Mouse (Mus musculus): ENCODE results near the gene Ddx5.
"Not testable (repeated sequence)": the region's sequence is repeated elsewhere in the genome, so short reads cannot be mapped to it uniquely, and the experiment has no call there.

The Ddx5 gene

DNA sequence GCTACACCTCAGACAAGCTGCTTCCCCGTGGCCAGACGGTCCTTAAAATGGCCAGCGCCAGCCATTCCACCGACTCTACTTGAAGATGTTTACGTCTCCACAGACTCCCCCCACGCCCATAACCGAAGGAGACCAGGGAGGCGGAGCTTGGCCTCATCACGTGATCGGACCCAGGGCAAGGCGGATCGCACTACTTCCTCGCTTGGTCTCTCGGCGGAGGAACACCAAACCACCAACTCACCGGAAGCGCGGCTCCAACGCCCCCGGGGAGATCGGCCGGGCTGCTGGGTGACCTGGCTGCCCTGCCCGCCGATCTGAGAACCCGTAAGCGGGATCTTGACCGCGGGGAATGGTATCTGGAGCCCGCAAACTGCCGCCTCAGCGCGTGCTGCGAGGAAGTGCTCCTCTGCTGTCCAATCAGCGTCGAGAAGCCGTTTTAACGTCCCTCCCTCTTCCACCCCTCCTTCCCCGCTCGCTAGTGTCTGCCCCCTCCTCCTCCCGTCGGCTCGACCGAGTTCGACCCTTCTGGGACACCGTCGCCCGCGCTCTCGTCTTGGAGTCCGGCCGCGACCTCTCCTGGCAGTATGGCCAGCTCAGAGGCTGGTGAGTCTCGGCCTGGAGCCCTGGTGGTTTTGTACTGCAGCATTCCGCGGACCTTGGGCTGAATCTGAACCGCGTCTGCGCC, at the start of gene Ddx5, which contains the start of gene Cep95:
Gene Ddx5, minus strand, starts transcription at position 411 of the 685 bp plus-strand sequence.
Gene Cep95, plus strand, starts transcription at position 478 of the 685 bp plus-strand sequence.
- DNase-seq (ENCODE audit: low read depth): peak; percentile 98

- DNase-seq (ENCODE audit: low read depth): no peak
Observed at GRCm38 (mm10) chr11:106828079-106828478, 39.1 kb upstream of the Ddx5 start.

GRCm38 (mm10) chr11:106824403-106824802, 35.4 kb upstream of the Ddx5 start:
- DNase-seq (ENCODE audit: low read depth): no peak

DNA sequence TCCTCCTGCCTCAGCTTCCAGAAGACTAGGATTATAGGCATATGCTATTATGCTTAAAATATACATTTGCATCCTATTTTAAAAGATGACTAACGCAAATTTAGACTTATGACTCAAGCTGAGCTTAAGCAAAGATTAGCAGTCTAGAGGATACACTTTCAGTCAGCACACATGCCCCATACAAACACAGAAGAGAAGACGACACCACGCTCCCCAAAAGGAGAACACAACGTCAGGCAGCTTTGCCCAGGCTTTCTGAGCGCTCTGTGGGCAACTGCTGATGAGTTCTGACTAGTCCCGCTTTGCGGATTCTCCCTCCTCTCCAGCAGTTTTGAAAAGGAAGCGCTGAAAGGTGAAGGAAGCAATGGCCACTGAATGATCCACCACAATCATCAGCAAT, 34.8 kb upstream of the Ddx5 start:
- no peak for DNase-seq (ENCODE audit: low read depth)

DNA sequence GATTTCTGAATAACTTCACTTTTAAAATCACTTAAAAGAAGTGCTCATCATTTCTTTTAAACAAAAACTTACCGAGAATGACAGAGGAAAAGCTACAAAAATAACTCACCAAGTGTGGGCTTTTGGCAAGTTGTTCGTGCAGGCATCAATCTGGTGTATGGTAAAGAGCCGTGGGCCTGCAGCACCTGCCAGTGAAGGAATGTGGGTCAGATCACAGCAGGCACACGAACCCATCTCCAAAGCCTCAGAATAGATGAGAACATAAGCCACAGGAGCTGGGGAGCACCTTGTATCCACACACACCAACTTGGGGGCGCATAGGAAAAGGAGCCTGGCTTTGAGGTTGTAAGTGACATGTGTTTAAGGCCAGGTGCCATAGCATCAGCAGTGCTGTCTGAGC, 33.9 kb upstream of the Ddx5 start:
- no peak for DNase-seq (ENCODE audit: low read depth)

- no peak for DNase-seq (ENCODE audit: low read depth)
Observed at GRCm38 (mm10) chr11:106822491-106822890, 33.5 kb upstream of the Ddx5 start.

DNA sequence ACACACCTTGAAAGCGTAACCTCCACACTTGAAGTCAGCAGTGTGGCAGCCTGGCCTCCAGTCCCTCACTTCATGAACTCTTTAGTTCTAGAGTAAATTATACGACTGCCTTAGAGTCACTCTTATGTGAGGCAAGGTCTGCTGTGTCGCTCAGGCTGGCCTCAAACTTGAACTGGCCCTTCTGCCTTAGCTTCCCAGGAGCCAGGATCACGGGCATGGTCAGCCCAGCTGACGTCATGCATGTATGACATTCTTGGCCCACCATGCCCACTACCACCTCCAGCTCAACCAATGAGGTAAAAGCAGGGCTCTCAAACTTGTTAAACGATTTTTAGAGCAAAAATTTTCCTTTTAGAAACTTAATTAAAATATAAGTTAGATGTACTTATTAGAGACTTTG, 32.4 kb upstream of the Ddx5 start:
- DNase-seq (ENCODE audit: low read depth): no peak

DNA sequence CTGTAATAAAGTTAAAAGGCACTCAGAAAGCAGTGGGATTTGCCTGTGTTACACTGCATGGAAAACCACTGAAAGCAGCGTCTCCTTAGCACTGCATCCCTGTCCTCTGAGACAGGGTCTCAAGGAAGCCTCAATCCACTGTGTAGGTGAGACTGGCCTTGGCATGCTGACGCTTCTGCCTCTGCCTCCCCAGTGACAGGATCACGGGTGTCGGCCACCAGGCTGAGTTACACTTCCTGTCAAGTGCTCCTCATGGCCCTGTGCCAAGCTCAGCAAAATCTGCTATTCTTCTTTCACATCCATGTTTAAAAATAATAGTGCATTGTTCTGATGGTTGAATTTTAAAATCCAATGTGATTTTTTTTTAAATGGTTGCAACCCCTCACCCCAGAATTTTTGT, 32.0 kb upstream of the Ddx5 start:
- DNase-seq (ENCODE audit: low read depth): peak; percentile 14

- DNase-seq (ENCODE audit: low read depth): no peak
Observed at GRCm38 (mm10) chr11:106820252-106820651, 31.3 kb upstream of the Ddx5 start.

- DNase-seq (ENCODE audit: low read depth): no peak
Observed at GRCm38 (mm10) chr11:106819595-106819994, 30.6 kb upstream of the Ddx5 start.

DNA sequence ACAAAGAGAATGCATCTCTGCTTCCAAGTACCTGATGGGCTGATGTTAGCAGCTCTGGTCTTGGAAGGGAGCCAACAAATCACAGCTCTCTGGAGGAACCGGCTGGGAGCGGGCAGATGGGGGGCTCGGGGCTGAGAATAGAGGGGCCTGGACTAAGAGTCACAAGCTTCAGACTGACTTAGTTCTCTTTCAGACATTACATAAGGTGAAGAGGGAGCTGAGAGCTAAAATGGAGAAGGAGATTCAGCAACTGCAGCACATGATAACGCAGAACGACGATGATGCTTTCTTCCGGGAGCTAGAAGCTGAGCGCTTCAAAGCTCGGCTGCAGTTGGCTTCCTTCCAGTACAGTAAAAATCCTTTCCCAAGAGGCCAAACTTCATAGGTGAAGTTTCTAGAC, 29.4 kb upstream of the Ddx5 start:
- no peak for DNase-seq (ENCODE audit: low read depth)

- DNase-seq (ENCODE audit: low read depth): peak; percentile 13
Observed at GRCm38 (mm10) chr11:106817808-106818207, 28.8 kb upstream of the Ddx5 start.

DNA sequence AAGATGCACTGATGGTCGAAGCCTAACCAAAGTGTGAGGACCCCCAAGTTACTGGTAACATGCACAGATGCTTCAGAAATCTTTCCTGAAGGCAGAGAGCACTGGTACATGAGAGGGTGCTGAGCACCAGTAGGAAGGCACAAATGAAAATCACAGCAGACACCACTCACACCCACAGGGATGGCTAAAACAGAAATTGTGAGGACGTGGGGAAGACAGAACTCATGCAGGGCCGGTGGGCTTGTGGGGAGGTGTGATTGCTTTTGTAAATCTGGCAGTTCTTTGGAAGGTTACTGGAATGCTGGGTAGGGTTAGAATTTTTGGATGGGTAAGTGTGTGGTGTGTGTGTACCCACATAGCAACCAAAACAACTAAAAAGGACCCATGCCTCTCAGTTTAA, 28.2 kb upstream of the Ddx5 start:
- no peak for DNase-seq (ENCODE audit: low read depth)

DNA sequence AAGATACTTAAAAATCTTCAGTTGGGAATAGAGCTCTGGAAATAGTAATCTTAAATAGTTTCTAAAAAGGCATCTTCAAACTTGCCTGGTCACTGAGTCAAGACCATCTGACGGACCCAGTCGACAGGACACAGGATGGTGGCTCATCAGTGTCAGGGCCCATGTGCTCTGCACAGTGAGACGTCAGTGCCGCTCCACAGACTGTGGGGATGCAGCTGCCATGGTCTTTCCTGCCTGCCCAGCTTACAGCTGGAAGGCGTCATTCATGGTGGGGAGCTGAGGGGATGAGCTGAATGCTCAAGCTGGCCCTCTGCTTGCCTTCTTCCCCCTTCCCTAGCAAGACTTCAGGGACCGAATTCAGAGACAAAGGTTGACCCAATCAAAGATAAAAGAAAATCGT, 27.3 kb upstream of the Ddx5 start:
- DNase-seq (ENCODE audit: low read depth): no peak

DNA sequence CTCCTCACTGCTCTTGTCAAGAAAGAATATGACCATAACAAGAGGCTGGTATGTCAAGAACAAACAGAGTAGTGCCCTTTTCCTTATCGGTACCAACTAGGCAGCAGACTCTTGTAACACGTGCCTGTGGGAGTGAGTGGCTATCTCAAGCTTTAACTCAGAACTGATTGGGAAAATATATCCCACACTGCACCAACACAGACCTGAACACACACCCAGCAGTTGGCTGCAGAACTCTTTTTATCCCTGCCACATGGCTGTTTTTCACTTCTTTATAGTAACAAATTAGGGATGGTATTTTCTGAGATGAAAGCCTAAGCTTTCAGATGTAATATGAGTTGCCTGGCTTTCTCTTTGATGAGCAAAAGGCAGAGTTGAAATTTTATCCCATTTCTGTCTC, 26.8 kb upstream of the Ddx5 start:
- no peak for DNase-seq (ENCODE audit: low read depth)

DNA sequence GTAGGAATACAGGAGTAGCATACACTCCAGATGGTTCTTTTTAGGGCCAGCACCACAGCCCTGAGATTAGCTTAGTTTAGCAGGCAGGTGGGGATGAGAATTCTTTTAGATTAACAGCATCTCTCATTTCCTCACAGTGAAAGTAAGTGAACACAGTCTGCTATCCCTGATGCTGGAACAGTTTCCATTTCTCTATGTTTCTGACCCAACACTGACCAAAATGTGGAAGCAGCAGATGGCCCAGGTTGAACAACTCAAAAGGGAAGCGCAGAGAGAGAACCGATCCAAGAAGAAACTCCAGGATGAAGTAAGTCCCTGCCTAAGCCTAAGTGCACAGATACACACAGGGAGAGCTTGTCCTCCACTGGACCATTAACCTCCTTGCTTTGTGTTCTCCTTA, 26.3 kb upstream of the Ddx5 start:
- DNase-seq (ENCODE audit: low read depth): no peak

- DNase-seq (ENCODE audit: low read depth): no peak
Observed at GRCm38 (mm10) chr11:106814601-106815320, 25.8 kb upstream of the Ddx5 start.

- no peak for DNase-seq (ENCODE audit: low read depth)
Observed at GRCm38 (mm10) chr11:106812410-106813136, 23.6 kb upstream of the Ddx5 start.

- not testable (repeated sequence) for DNase-seq (ENCODE audit: low read depth)
Observed at GRCm38 (mm10) chr11:106807442-106807841, 18.5 kb upstream of the Ddx5 start.

DNA sequence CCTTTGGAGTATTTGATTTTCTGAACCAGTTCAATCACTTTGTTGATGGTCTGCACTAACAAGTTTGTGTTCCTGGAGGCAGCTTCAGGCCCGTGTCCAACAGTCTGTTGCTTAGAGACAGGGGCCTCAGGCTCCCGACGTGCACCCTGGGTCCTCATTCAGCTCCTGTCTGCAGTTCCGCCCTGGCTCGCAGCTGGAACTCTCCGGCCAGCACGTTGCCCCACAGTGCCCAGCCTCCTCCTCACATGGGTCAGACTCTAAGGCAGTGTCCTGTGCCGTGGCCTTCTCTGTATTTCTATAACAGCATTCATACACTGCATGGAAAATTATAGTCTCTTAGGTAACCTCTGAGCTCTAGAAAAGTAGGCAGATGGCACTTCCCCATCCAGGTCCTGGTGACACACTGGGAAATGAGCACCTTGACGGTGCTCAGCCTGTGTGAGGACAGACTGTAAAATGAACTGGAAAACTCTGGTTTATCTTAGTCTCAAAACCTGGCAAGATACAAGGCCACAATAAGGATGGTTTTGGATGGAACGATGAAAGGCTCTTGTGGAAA, 13.2 kb upstream of the Ddx5 start:
- no peak for DNase-seq (ENCODE audit: low read depth)

GRCm38 (mm10) chr11:106795679-106796078, 6.7 kb upstream of the Ddx5 start:
- peak; percentile 92 for DNase-seq (ENCODE audit: low read depth)

GRCm38 (mm10) chr11:106793846-106794245, 4.9 kb upstream of the Ddx5 start:
- peak; percentile 33 for DNase-seq (ENCODE audit: low read depth)

- peak; percentile 45 for DNase-seq (ENCODE audit: low read depth)
Observed at GRCm38 (mm10) chr11:106789649-106790048, 664 bp upstream of the Ddx5 start.
